Mouse (Mus musculus) kidney, postnatal 14 days (tissue): ENCODE data around the gene Lin28a.

Experiments
- DNase-seq: peaks from one replicate; pipeline ENCODE4 v3.0.0; 2022; ENCODE audit warnings: mixed read lengths

Gene Lin28a

DNA sequence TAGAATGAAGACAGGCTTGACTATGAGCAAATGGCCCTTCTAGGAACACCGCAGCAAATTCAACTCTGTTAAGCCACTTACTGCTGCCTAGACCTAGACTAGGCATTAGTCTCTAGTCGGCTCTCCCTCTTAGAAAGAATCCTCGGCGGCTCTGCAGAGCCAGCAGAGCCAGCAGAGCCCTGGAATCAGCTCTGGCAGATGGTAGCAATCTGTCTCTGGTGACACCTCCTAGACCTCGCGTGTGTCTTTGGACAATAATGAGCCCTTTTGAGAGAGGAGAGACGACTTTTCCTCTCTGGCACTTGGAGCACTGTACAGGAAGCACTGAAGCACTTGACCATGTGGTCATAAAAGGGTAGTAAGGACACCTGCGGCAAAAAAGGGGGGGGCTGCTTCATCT, 46.9 kb downstream of the Lin28a start:
- DNase-seq: no peak

- no peak for DNase-seq
These were observed 47.8 kb downstream of the Lin28a start for GRCm38 (mm10) chr4:133970876-133971275.

DNA sequence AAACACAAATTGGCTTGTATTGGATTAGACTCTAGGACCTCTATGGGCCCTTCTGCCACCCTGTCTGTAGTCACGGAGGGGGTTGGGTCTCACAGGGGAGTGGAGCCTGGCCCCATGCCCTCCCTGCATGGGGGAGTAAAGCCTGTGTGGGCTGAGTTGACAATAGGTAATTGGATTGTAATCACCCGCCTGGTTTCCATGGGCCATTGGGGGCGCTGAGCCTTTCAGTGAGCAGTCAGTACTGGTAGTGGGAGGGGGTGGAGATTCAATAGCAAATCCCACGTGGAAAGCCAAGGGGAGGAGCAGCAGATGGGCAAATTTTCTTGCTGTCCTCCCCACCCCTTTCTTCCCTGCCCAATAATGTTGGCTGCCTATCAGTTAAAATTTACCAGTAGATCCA, 48.4 kb downstream of the Lin28a start:
- DNase-seq: no peak

GRCm38 (mm10) chr4:133969114-133969770, 49.4 kb downstream of the Lin28a start:
- no peak for DNase-seq

GRCm38 (mm10) chr4:133968150-133968921, 50.3 kb downstream of the Lin28a start, which contains the start of gene Hmgn2:
TSS of gene Hmgn2 (minus strand) at chr4:133968650.
- DNase-seq: peak; percentile 60

- DNase-seq: peak; percentile 95
These were observed 50.8 kb downstream of the Lin28a start for GRCm38 (mm10) chr4:133967866-133968149.

DNA sequence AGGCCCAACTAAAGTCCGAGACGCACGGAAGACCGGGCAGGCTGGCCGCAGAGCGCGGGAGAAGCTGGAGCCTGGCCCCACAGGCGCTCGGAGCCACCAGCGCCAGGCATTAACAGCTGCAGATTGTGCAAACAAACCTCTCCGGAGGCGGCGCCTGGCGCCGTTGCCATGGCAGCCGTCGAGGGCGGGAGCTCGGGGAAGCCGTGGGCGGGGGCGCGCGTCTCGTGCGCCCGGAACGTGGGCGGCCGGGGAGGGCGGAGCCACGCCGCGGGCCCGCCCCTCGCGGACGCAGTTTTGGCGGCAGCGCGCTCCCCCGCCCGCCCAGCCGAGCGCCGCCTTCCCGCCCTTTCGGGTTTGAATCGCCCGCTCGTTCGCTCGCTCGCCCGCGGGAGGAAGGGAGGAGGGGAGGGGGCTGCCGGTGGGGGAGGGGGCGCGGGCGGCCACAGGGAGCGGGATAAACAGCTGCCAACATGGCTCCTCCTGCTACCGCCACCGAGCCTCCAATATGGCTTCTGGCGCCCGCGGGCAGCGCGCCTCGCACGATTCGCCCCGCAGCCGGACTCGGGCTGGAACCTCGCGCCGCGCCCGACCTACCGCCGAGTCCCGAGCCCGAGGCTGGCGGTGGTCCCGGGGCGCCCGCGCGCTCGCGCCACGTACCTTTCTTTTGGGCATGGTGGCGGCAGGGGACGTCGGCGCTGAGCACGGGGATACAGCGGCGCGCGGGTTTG, 51.3 kb downstream of the Lin28a start:
- peak; percentile 99 for DNase-seq

GRCm38 (mm10) chr4:133966271-133966940, 52.2 kb downstream of the Lin28a start:
- no peak for DNase-seq

DNA sequence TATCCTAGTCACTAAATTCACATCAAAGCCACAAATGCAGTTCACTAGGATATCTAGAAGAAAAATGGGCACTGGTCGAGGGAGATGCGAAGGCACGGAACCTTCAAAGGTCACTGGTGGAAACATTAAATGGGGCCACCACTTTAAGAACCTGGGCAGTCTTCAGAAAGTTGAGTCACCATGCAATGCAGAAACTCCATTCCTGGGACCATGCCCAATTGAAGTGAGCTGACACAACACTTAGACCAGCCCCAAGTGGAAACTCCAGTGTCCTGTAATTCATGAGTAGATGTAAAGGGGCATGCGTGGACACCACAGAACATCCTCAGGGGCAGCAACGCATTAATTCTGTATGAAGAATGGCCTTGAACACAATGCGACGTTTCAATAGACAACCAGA, 56.1 kb downstream of the Lin28a start:
- no peak for DNase-seq

DNA sequence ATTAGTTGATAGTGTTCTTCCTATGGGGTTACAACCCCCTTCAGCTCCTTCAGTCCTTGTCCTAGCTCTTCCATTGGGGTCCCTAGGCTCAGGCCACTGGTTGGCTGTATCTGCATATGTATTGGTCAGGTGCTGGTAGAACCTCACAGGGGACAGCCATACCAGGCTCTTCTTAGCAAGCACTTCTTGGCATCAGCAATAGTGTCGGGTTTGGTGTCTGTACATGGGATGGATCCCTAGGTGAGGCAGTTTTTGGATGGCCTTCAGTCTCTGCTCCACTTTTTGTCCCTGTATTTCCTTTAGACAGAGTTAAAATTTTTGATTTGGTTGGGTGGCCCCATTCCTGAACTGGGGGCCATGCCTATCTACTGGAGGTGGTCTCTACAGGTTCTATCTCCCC, 59.8 kb downstream of the Lin28a start:
- DNase-seq: no peak

- DNase-seq: no peak
These were observed 62.3 kb downstream of the Lin28a start for GRCm38 (mm10) chr4:133956358-133956757.
